Mouse (Mus musculus): ENCODE measurements at regions not wholly inside any gene's neighbourhood (a gene's known extent, or its start where the extent isn't known, plus 50 kb on each side); places are given as distances from the start of the nearest gene placed in this dataset.

GRCm38 (mm10) chr2:6263565-6263964, 50.7 kb upstream of the Echdc3 start:
- no peak for DNase-seq (ENCODE audit: low spot score in 2 of 2)

- no peak for DNase-seq (ENCODE audit: low spot score in 2 of 2)
These were observed 51.4 kb upstream of the Echdc3 start for GRCm38 (mm10) chr2:6264085-6264783.

- no peak for DNase-seq (ENCODE audit: low spot score in 2 of 2)
These were observed 52.3 kb upstream of the Echdc3 start for GRCm38 (mm10) chr2:6265117-6265516.

GRCm38 (mm10) chr2:6267066-6267465, 54.2 kb upstream of the Echdc3 start:
- DNase-seq (ENCODE audit: low spot score in 2 of 2) = no peak

- peak; percentile 52 to 53 for DNase-seq (ENCODE audit: low spot score in 2 of 2)
These were observed 54.7 kb upstream of the Echdc3 start for GRCm38 (mm10) chr2:6267537-6267936.

- DNase-seq (ENCODE audit: low spot score in 2 of 2) = no peak
These were observed 50.0 kb upstream of the Usp6nl start for GRCm38 (mm10) chr2:6272514-6272913.

Measured in adrenal gland, adult 18-20 months (tissue).